Mouse (Mus musculus) brain, embryonic 14.5 days (tissue): Measurements from ENCODE around the gene Ccdc42.

Experiments
- CTCF ChIP-seq: fragments of 200-500 bp; IDR thresholded peaks from 2 replicates; pipeline ENCODE4 v1.5.1; 2012; ENCODE audit warnings: inconsistent platforms, mild to moderate bottlenecking, moderate library complexity, borderline replicate concordance; ENCODE audit not compliant: insufficient read depth, insufficient read length; ENCODE audit errors: extremely low read depth
- POLR2A ChIP-seq: fragments of 200-500 bp; IDR thresholded peaks from 2 replicates; pipeline ENCODE4 v1.6.1; 2012; ENCODE audit warnings: mild to moderate bottlenecking, inconsistent platforms, borderline replicate concordance; ENCODE audit not compliant: poor library complexity, insufficient read depth, insufficient read length, severe bottlenecking; ENCODE audit errors: extremely low read depth

DNA sequence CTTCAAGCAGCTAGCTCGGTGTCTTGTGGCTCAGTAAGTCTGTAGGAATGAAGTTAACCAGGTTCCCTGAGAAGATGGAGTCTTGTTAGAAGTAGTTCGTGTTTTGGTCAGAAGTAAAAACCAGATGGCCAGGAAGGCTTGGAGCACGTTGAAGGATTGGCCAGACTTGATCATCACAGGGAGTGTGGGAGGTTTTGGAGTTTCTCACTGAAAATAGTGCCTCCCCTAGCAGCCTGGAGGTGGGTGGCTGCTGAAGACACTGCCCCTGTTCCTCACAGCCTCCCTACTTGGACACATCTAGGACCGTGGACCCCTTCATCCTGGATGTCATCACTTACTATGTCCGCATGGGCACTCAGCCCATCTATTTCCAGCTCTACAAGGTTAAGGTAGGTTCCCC, 47.2 kb upstream of the Ccdc42 start:
- TF ChIP-seq POLR2A (no peak), CTCF (no peak)
